Mouse (Mus musculus): Measurements from ENCODE around the gene Oxsr1. TPM values are rescaled to one million over a fixed set of nuclear protein-coding genes. Genes with fewer than 3 reads are reported as not detected.

Gene Oxsr1
- polyA plus RNA-seq, 1 experiment from 2014 or later, result 13.8 TPM

GRCm38 (mm10) chr9:119205756-119206155, 116.5 kb downstream of the Oxsr1 start:
- no peak for ATAC-seq (ENCODE audit: low FRiP score, low read depth)
- 95% methylated on average over 5 of the region's 5 CpGs for WGBS
- H3K4me3 ChIP-seq, result no peak overlapping the region
- no peaks in the 10 kb centered on the region for H3K4me1 ChIP-seq (replicated peaks)
- H3K9me3 ChIP-seq, result no peaks in the 10 kb centered on the region
- no peak overlapping the region for H3K4me2 ChIP-seq
- H3K27me3 ChIP-seq, result no peaks in the 10 kb centered on the region
- H3K36me3 ChIP-seq, result no peaks in the 10 kb centered on the region
- no peak overlapping the region for H3K9ac ChIP-seq
- H3K27ac ChIP-seq (replicated peaks), result no peak overlapping the region

- no peak for ATAC-seq (ENCODE audit: low FRiP score, low read depth)
- Histone ChIP-seq H3K4me2 (no peak overlapping the region), H3K4me3 (no peak overlapping the region), H3K27me3 (no peaks in the 10 kb centered on the region), H3K9me3 (no peaks in the 10 kb centered on the region), H3K9ac (no peak overlapping the region), H3K4me1 (replicated peaks) (no peaks in the 10 kb centered on the region), H3K27ac (replicated peaks) (no peak overlapping the region), H3K36me3 (no peaks in the 10 kb centered on the region)
- WGBS, result 96% methylated on average over 9 of the region's 9 CpGs
Observed at GRCm38 (mm10) chr9:119203617-119204016, 118.6 kb downstream of the Oxsr1 start.

GRCm38 (mm10) chr9:119201653-119202052, 120.6 kb downstream of the Oxsr1 start:
- H3K4me1 ChIP-seq (replicated peaks), result no peaks in the 10 kb centered on the region
- H3K9ac ChIP-seq, result no peak overlapping the region
- no peak overlapping the region for H3K4me2 ChIP-seq
- no peak overlapping the region for H3K4me3 ChIP-seq
- no peak overlapping the region for H3K27ac ChIP-seq (replicated peaks)
- WGBS, result 88% methylated on average over 5 of the region's 5 CpGs
- H3K27me3 ChIP-seq, result no peaks in the 10 kb centered on the region
- H3K36me3 ChIP-seq, result no peaks in the 10 kb centered on the region
- ATAC-seq (ENCODE audit: low FRiP score, low read depth), result no peak
- H3K9me3 ChIP-seq, result no peaks in the 10 kb centered on the region

GRCm38 (mm10) chr9:119199151-119199861, 122.9 kb downstream of the Oxsr1 start:
- no peak for ATAC-seq (ENCODE audit: low FRiP score, low read depth)
- no peaks in the 10 kb centered on the region for H3K36me3 ChIP-seq
- H3K9ac ChIP-seq, result no peak overlapping the region
- no peaks in the 10 kb centered on the region for H3K27me3 ChIP-seq
- H3K4me1 ChIP-seq (replicated peaks), result no peaks in the 10 kb centered on the region
- no peak overlapping the region for H3K4me3 ChIP-seq
- H3K27ac ChIP-seq (replicated peaks), result no peak overlapping the region
- 83% methylated on average over 10 of the region's 10 CpGs for WGBS
- no peak overlapping the region for H3K4me2 ChIP-seq
- H3K9me3 ChIP-seq, result no peaks in the 10 kb centered on the region

GRCm38 (mm10) chr9:119192202-119192990, 129.8 kb downstream of the Oxsr1 start:
- Histone ChIP-seq H3K9ac (no peak overlapping the region), H3K4me1 (replicated peaks) (no peaks in the 10 kb centered on the region), H3K27ac (replicated peaks) (no peak overlapping the region), H3K27me3 (no peaks in the 10 kb centered on the region), H3K4me3 (no peak overlapping the region), H3K4me2 (no peak overlapping the region), H3K9me3 (no peaks in the 10 kb centered on the region), H3K36me3 (no peaks in the 10 kb centered on the region)
- ATAC-seq (ENCODE audit: low FRiP score, low read depth), result no peak
- WGBS, result 35% methylated on average over 11 of the region's 11 CpGs

Other genes with a start within 250 kb of the Oxsr1 start
- 20.1 and 20.3 TPM in 2 replicates for gene Plcd1, start 228.9 kb downstream of the Oxsr1 start, polyA plus RNA-seq (2015; fragmentation: Nextera tagmentation; extraction: Ambion mirVana)
- gene Dlec1, start 219.9 kb downstream of the Oxsr1 start, polyA plus RNA-seq (2015; fragmentation: Nextera tagmentation; extraction: Ambion mirVana), result 1.3 and 1.4 TPM in 2 replicates
- gene Acaa1b, start 165.3 kb downstream of the Oxsr1 start, polyA plus RNA-seq (2015; fragmentation: Nextera tagmentation; extraction: Ambion mirVana), result 3.0 and 3.4 TPM in 2 replicates
- gene Gm47289, start 163.3 kb downstream of the Oxsr1 start, polyA plus RNA-seq (2015; fragmentation: Nextera tagmentation; extraction: Ambion mirVana), result not detected in 2 replicates
- not detected in 2 replicates for gene Slc22a13, start 113.3 kb downstream of the Oxsr1 start, polyA plus RNA-seq (2015; fragmentation: Nextera tagmentation; extraction: Ambion mirVana)
- 111 and 125 TPM in 2 replicates for gene Acaa1a, start 17.2 kb upstream of the Oxsr1 start, polyA plus RNA-seq (2015; fragmentation: Nextera tagmentation; extraction: Ambion mirVana)
- gene Myd88, start 19.0 kb upstream of the Oxsr1 start, polyA plus RNA-seq (2015; fragmentation: Nextera tagmentation; extraction: Ambion mirVana), result 6.6 and 6.8 TPM in 2 replicates
- 2.9 and 3.8 TPM in 2 replicates for gene Xylb, start 35.0 kb upstream of the Oxsr1 start, polyA plus RNA-seq (2015; fragmentation: Nextera tagmentation; extraction: Ambion mirVana)
- 0.07 TPM in 1 of 2 replicates, not detected in the other for gene Slc22a14, start 43.1 kb upstream of the Oxsr1 start, polyA plus RNA-seq (2015; fragmentation: Nextera tagmentation; extraction: Ambion mirVana)
- 49.1 and 52.7 TPM in 2 replicates for gene Acvr2b, start 79.7 kb upstream of the Oxsr1 start, polyA plus RNA-seq (2015; fragmentation: Nextera tagmentation; extraction: Ambion mirVana)
- 48.0 and 49.9 TPM in 2 replicates for gene Exog, start 122.5 kb upstream of the Oxsr1 start, polyA plus RNA-seq (2015; fragmentation: Nextera tagmentation; extraction: Ambion mirVana)

Measured in hindbrain, embryonic 15.5 days (tissue).